Mouse (Mus musculus): ENCODE results near the gene Rpl13. TPM values are rescaled to one million over a fixed set of nuclear protein-coding genes. Genes with fewer than 3 reads are reported as not detected.
A peak's percentile ranks its signal among the peaks of the same experiment; 100 is the strongest.

Gene Rpl13
- polyA plus RNA-seq, 1 experiment from 2014 or later: 1,597 TPM

- Histone ChIP-seq H3K36me3 (no peaks in the 10 kb centered on the region), H3K4me1 (peaks cover 28% of the 10 kb centered on the region), H3K27ac (no peak overlapping the region), H3K9me3 (0 out of 2 replicates have a peak, but pooled peaks cover 2% of the 10 kb centered on the region), H3K9ac (no peak overlapping the region), H3K27me3 (no peaks in the 10 kb centered on the region), H3K4me2 (no peak overlapping the region), H3K4me3 (no peak overlapping the region)
- ATAC-seq (ENCODE audit: insufficient number of reproducible peaks, insufficient read depth, low FRiP score, low TSS enrichment, low read depth): no peak
- WGBS: 88% methylated on average over 11 of the region's 11 CpGs
These were observed 32.1 kb downstream of the Rpl13 start for GRCm38 (mm10) chr8:123134149-123134713.

- no peak overlapping the region for H3K4me2 ChIP-seq
- H3K9ac ChIP-seq: no peak overlapping the region
- no peaks in the 10 kb centered on the region for H3K36me3 ChIP-seq
- no peak for ATAC-seq (ENCODE audit: insufficient number of reproducible peaks, insufficient read depth, low FRiP score, low TSS enrichment, low read depth)
- WGBS: 36% methylated on average over 7 of the region's 7 CpGs
- no peaks in the 10 kb centered on the region for H3K27me3 ChIP-seq
- no peak overlapping the region for H3K4me3 ChIP-seq
- peaks cover 28% of the 10 kb centered on the region for H3K4me1 ChIP-seq
- H3K27ac ChIP-seq: no peak overlapping the region
- H3K9me3 ChIP-seq: 0 out of 2 replicates have a peak, but pooled peaks cover 2% of the 10 kb centered on the region
These were observed 33.3 kb downstream of the Rpl13 start for GRCm38 (mm10) chr8:123135406-123135805.

GRCm38 (mm10) chr8:123135806-123136205 lies 33.7 kb downstream of the Rpl13 start:
- WGBS: 42% methylated on average over 9 of the region's 9 CpGs

GRCm38 (mm10) chr8:123136287-123136686 lies 34.1 kb downstream of the Rpl13 start:
- Histone ChIP-seq H3K4me2 (no peak overlapping the region), H3K9ac (no peak overlapping the region), H3K4me3 (no peak overlapping the region), H3K4me1 (peaks cover 28% of the 10 kb centered on the region), H3K9me3 (0 out of 2 replicates have a peak, but pooled peaks cover 2% of the 10 kb centered on the region), H3K27me3 (no peaks in the 10 kb centered on the region), H3K36me3 (no peaks in the 10 kb centered on the region), H3K27ac (peak overlapping the region; percentile 28; the same call in 1 of the 2 replicates)
- no peak for ATAC-seq (ENCODE audit: insufficient number of reproducible peaks, insufficient read depth, low FRiP score, low TSS enrichment, low read depth)
- WGBS: 73% methylated on average over 9 of the region's 9 CpGs

More at GRCm38 (mm10) chr8:123135806-123136205, 33.7 kb downstream of the Rpl13 start:
- no peak for ATAC-seq (ENCODE audit: insufficient number of reproducible peaks, insufficient read depth, low FRiP score, low TSS enrichment, low read depth)
- H3K4me3 ChIP-seq: no peak overlapping the region
- no peak overlapping the region for H3K9ac ChIP-seq
- H3K27ac ChIP-seq: no peak overlapping the region
- H3K9me3 ChIP-seq: 0 out of 2 replicates have a peak, but pooled peaks cover 2% of the 10 kb centered on the region
- no peaks in the 10 kb centered on the region for H3K36me3 ChIP-seq
- H3K4me1 ChIP-seq: peaks cover 28% of the 10 kb centered on the region
- no peaks in the 10 kb centered on the region for H3K27me3 ChIP-seq
- H3K4me2 ChIP-seq: no peak overlapping the region

- H3K4me1 ChIP-seq: peaks cover 39% of the 10 kb centered on the region
- H3K4me3 ChIP-seq: no peak overlapping the region
- 11% methylated on average over 2 of the region's 2 CpGs for WGBS
- peak; percentile 86 for ATAC-seq (ENCODE audit: insufficient number of reproducible peaks, insufficient read depth, low FRiP score, low TSS enrichment, low read depth)
- H3K9ac ChIP-seq: peak overlapping the region; percentile 53; the same call in 1 of the 2 replicates
- peak overlapping the region; percentile 82 for H3K27ac ChIP-seq
- H3K9me3 ChIP-seq: 0 out of 2 replicates have a peak, but pooled peaks cover 2% of the 10 kb centered on the region
- no peak overlapping the region for H3K4me2 ChIP-seq
- no peaks in the 10 kb centered on the region for H3K36me3 ChIP-seq
- H3K27me3 ChIP-seq: no peaks in the 10 kb centered on the region
These were observed 35.5 kb downstream of the Rpl13 start for GRCm38 (mm10) chr8:123137645-123138077.

- Histone ChIP-seq H3K9me3 (no peaks in the 10 kb centered on the region), H3K9ac (no peak overlapping the region), H3K27ac (peak overlapping the region; percentile 82), H3K4me1 (peaks cover 39% of the 10 kb centered on the region), H3K4me3 (no peak overlapping the region), H3K4me2 (no peak overlapping the region), H3K27me3 (no peaks in the 10 kb centered on the region), H3K36me3 (no peaks in the 10 kb centered on the region)
- 59% methylated on average over 4 of the region's 4 CpGs for WGBS
- ATAC-seq (ENCODE audit: insufficient number of reproducible peaks, insufficient read depth, low FRiP score, low TSS enrichment, low read depth): no peak
These were observed 36.6 kb downstream of the Rpl13 start for GRCm38 (mm10) chr8:123138741-123139140.

DNA sequence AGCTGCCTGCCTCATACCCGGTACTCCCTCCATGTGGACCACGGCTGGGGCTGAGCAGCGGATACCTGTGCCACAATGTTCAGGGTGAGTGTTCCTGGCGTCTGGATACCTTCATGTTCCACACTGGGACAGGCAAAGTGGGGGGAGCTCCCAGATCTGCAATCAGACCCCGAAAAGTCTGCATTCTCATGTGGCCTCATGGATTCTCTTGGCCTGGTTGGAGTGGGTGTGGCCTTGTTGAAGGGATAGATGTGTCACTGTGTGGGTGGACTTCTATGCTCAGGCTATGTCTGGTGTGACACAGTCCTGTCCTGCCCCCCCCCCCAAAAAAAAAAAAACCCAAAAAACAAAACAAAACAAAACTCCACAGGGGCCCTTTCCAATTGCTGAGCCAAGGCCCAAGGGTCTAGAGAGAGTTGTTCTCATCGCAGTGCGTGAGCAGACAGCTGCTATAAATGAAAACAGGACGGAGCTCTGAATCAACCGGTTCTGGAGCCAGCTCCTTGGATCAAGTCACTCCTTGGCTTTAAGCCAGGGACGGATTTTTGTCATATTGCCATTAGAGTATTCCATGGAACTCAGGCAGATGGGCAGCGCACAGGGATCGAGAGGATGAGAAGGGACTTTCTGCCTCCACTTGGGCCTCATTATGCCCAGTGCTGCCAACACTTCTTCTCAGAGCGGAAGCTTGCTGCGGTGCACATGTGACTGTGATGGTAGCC lies 39.8 kb downstream of the Rpl13 start:
- Histone ChIP-seq H3K9me3 (no peaks in the 10 kb centered on the region), H3K27me3 (no peaks in the 10 kb centered on the region), H3K4me2 (no peak overlapping the region), H3K36me3 (no peaks in the 10 kb centered on the region), H3K27ac (peak overlapping the region; percentile 88), H3K4me3 (no peak overlapping the region), H3K4me1 (peaks cover 37% of the 10 kb centered on the region), H3K9ac (no peak overlapping the region)
- WGBS: 48% methylated on average over 14 of the region's 14 CpGs
- no peak for ATAC-seq (ENCODE audit: insufficient number of reproducible peaks, insufficient read depth, low FRiP score, low TSS enrichment, low read depth)

DNA sequence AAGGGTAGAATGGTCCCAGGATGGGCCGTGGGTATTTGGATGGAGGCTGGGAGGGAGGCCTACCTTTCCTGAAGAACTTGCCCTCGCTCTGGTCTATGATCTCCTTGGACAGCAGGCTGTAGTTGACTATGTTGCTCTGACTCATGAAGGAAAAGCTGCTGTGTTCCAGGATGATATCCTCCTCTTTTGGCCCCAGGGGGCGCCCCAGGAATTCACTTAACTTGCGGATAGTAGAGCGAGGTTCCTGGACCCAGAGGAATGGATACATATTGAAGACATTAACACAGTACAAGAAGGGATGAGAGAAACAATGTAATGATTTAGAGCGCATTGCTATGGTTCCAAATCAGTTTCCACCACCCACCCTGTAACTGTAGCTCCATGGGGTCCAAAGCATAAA lies 43.1 kb downstream of the Rpl13 start:
- peak overlapping the region; percentile 60; the same call in 1 of the 2 replicates for H3K27ac ChIP-seq
- H3K27me3 ChIP-seq: no peaks in the 10 kb centered on the region
- peaks cover 18% of the 10 kb centered on the region for H3K4me1 ChIP-seq
- ATAC-seq (ENCODE audit: insufficient number of reproducible peaks, insufficient read depth, low FRiP score, low TSS enrichment, low read depth): no peak
- H3K9ac ChIP-seq: no peak overlapping the region
- no peaks in the 10 kb centered on the region for H3K9me3 ChIP-seq
- 39% methylated on average over 6 of the region's 6 CpGs for WGBS
- H3K36me3 ChIP-seq: no peaks in the 10 kb centered on the region
- H3K4me2 ChIP-seq: no peak overlapping the region
- H3K4me3 ChIP-seq: no peak overlapping the region

GRCm38 (mm10) chr8:123146390-123146789 lies 44.2 kb downstream of the Rpl13 start:
- H3K36me3 ChIP-seq: no peaks in the 10 kb centered on the region
- peak overlapping the region; percentile 62 for H3K27ac ChIP-seq
- no peak overlapping the region for H3K4me3 ChIP-seq
- H3K9ac ChIP-seq: no peak overlapping the region
- no peak for ATAC-seq (ENCODE audit: insufficient number of reproducible peaks, insufficient read depth, low FRiP score, low TSS enrichment, low read depth)
- no peaks in the 10 kb centered on the region for H3K27me3 ChIP-seq
- WGBS: 64% methylated on average over 7 of the region's 7 CpGs
- H3K9me3 ChIP-seq: no peaks in the 10 kb centered on the region
- no peak overlapping the region for H3K4me2 ChIP-seq
- H3K4me1 ChIP-seq: peaks cover 23% of the 10 kb centered on the region

- Histone ChIP-seq H3K4me1 (peaks cover 18% of the 10 kb centered on the region), H3K9me3 (no peaks in the 10 kb centered on the region), H3K27me3 (no peaks in the 10 kb centered on the region), H3K27ac (no peak overlapping the region), H3K4me3 (no peak overlapping the region), H3K4me2 (no peak overlapping the region), H3K9ac (no peak overlapping the region), H3K36me3 (no peaks in the 10 kb centered on the region)
- no peak for ATAC-seq (ENCODE audit: insufficient number of reproducible peaks, insufficient read depth, low FRiP score, low TSS enrichment, low read depth)
- WGBS: 48% methylated on average over 9 of the region's 9 CpGs
These were observed 48.6 kb downstream of the Rpl13 start for GRCm38 (mm10) chr8:123150737-123151171.
